7 mouse cellular contexts compared by ENCODE assay signal in genomic region chr7:49758934-49759571, GRCm38 (mm10). TPM values are rescaled to one million over a fixed set of nuclear protein-coding genes. Genes with fewer than 3 reads are reported as not detected.
A peak's percentile ranks its signal among the peaks of the same experiment; 100 is the strongest.
DNase-seq lines count a peak whose midpoint lies in the region; ATAC-seq lines count a peak whose summit lies in the region.

Gene Htatip2, plus strand, starts transcription at chr7:49759115.

- H3K4me1 ChIP-seq in hindbrain, embryonic 15.5 days (replicated peaks): peaks cover 8% of the 10 kb centered on the region
- H3K4me1 ChIP-seq in limb, embryonic 10.5 days: peaks cover 6% of the 10 kb centered on the region; the same call in 1 of the 2 replicates
- peaks cover 28% of the 10 kb centered on the region for H3K4me1 ChIP-seq in midbrain, embryonic 10.5 days

- no peaks in the 10 kb centered on the region for H3K36me3 ChIP-seq in hindbrain, embryonic 15.5 days
- H3K36me3 ChIP-seq in limb, embryonic 10.5 days: no peaks in the 10 kb centered on the region
- H3K36me3 ChIP-seq in midbrain, embryonic 10.5 days: no peaks in the 10 kb centered on the region

- 4% methylated on average over 40 of the region's 42 CpGs for WGBS in hindbrain, embryonic 15.5 days
- 1% methylated on average over 42 of the region's 42 CpGs for WGBS in limb, embryonic 10.5 days
- 3% methylated on average over 42 of the region's 42 CpGs for WGBS in midbrain, embryonic 10.5 days

- DNase-seq in T-cell, adult 2 months (ENCODE audit: low spot score): peak; percentile 64
- DNase-seq in c-Kit-positive CD71-positive TER-119-positive erythroid progenitor cells, embryonic 14.5 days (ENCODE audit: low spot score): peak; percentile 60
- peak; percentile 40 for DNase-seq in gastrocnemius, postnatal 10 days
- DNase-seq in limb, embryonic 10.5 days (ENCODE audit: low spot score): peak; percentile 56
- peak; percentile 45 for DNase-seq in midbrain, embryonic 10.5 days (ENCODE audit: low spot score)
- DNase-seq in spleen, postnatal 36 days (ENCODE audit: low spot score in 2 of 2): peak; percentile 68 to 71

- peak within 1 kb of the TSS; percentile 93 for H3K4me2 ChIP-seq in hindbrain, embryonic 15.5 days

- H3K9ac ChIP-seq in hindbrain, embryonic 15.5 days: peak within 1 kb of the TSS; percentile 51

- H3K9me3 ChIP-seq in hindbrain, embryonic 15.5 days: no peaks in the 10 kb centered on the region
- H3K9me3 ChIP-seq in limb, embryonic 10.5 days (replicated peaks): no peaks in the 10 kb centered on the region
- H3K9me3 ChIP-seq in midbrain, embryonic 10.5 days (replicated peaks): peaks cover 8% of the 10 kb centered on the region

- peak; percentile 49 for ATAC-seq in hindbrain, embryonic 15.5 days (ENCODE audit: low FRiP score, low read depth)

- H3K27ac ChIP-seq in hindbrain, embryonic 15.5 days (replicated peaks): no peak within 1 kb of the TSS
- H3K27ac ChIP-seq in limb, embryonic 10.5 days: peak within 1 kb of the TSS; percentile 73
- peak within 1 kb of the TSS; percentile 82 for H3K27ac ChIP-seq in midbrain, embryonic 10.5 days (replicated peaks)

- peak within 1 kb of the TSS; percentile 50 for H3K4me3 ChIP-seq in hindbrain, embryonic 15.5 days
- peak within 1 kb of the TSS; percentile 62 for H3K4me3 ChIP-seq in limb, embryonic 10.5 days
- H3K4me3 ChIP-seq in midbrain, embryonic 10.5 days: peak within 1 kb of the TSS; percentile 65

- peaks cover 63% of the 10 kb centered on the region for H3K27me3 ChIP-seq in hindbrain, embryonic 15.5 days
- H3K27me3 ChIP-seq in limb, embryonic 10.5 days (ENCODE audit: low read depth, poor library complexity, severe bottlenecking): peaks cover 59% of the 10 kb centered on the region
- peaks cover 92% of the 10 kb centered on the region for H3K27me3 ChIP-seq in midbrain, embryonic 10.5 days (ENCODE audit: low read depth, poor library complexity, severe bottlenecking)

RNA-seq across cellular contexts. Expression of gene Htatip2, which starts in this region (rescaled TPM):
- 1 to 10 TPM; 1.3 to 1.7 TPM for total RNA-seq in gastrocnemius, postnatal 10 days (2021)
- polyA plus RNA-seq in hindbrain, embryonic 15.5 days (2015; fragmentation: Nextera tagmentation; extraction: Ambion mirVana): 3.1 and 5.3 TPM in 2 replicates
- 2.7 and 4.1 TPM in 2 replicates for polyA plus RNA-seq in limb, embryonic 10.5 days (2016; fragmentation: Nextera tagmentation; extraction: Ambion mirVana)
- polyA plus RNA-seq in midbrain, embryonic 10.5 days (2016; fragmentation: Nextera tagmentation; extraction: Ambion mirVana): 9.8 and 10.3 TPM in 2 replicates
